Mouse (Mus musculus): ENCODE measurements at regions not wholly inside any gene's neighbourhood (a gene's known extent, or its start where the extent isn't known, plus 50 kb on each side); places are given as distances from the start of the nearest gene placed in this dataset.

GRCm38 (mm10) chr2:170280733-170281132 lies 132.8 kb upstream of the Zfp217 start:
- TF ChIP-seq POLR2A (IDR thresholded peaks at IDR 0.05; ENCODE audit: control insufficient read depth in 1 of 2, insufficient read depth in 1 of 2, low read depth in 1 of 2, low read length in 2 of 2, poor library complexity in 1 of 2): no peak
- no peak for TF ChIP-seq CHD1 (IDR thresholded peaks at IDR 0.05; ENCODE audit: low read depth, low read length)
- TF ChIP-seq EP300 (IDR thresholded peaks at IDR 0.05; ENCODE audit: low read depth in 1 of 2, low read length in 2 of 2): no peak
- no peak for TF ChIP-seq HCFC1 (IDR thresholded peaks at IDR 0.05; ENCODE audit: low read depth, low read length)
- TF ChIP-seq BHLHE40 (IDR thresholded peaks at IDR 0.05; ENCODE audit: borderline replicate concordance, low read depth, low read length): no peak
- peak in 2 of 3 experiments; percentile 39 to 54; a peak in 5 of 6 replicates for TF ChIP-seq CTCF (IDR thresholded peaks at IDR 0.05 in 2 of 3, conservative IDR thresholded peaks at IDR 0.05 in 1 of 3; ENCODE audit: control insufficient read depth in 1 of 3, insufficient read depth in 1 of 3, low read depth in 2 of 3, low read length in 3 of 3, poor library complexity in 1 of 3, severe bottlenecking in 1 of 3)
- no peak for TF ChIP-seq UBTF (IDR thresholded peaks at IDR 0.05; ENCODE audit: borderline replicate concordance, insufficient read depth, low read depth, low read length)
- no peak for TF ChIP-seq NELFE (IDR thresholded peaks at IDR 0.05; ENCODE audit: low read depth, low read length)

Measured in MEL (cell line).